Mouse (Mus musculus): Measurements from ENCODE around the gene Tns2. TPM values are rescaled to one million over a fixed set of nuclear protein-coding genes. Genes with fewer than 3 reads are reported as not detected.

The Tns2 gene
- total and polyA plus RNA-seq, 3 experiments, result 0.42 to 3.1 TPM; not detected in 1

- Histone ChIP-seq H3K79me2 (ENCODE audit: control insufficient read depth, insufficient read depth, low read length, poor library complexity) (no peaks in the 10 kb centered on the region), H3K4me1 (ENCODE audit: control insufficient read depth in 1 of 2, insufficient read depth in 2 of 2, low read length in 2 of 2) (peaks cover 19 to 29% of the 10 kb centered on the region in 2 experiments)
Observed at GRCm38 (mm10) chr15:102105360-102105759, 5.1 kb downstream of the Tns2 start.

GRCm38 (mm10) chr15:102105764-102106730 is 5.8 kb downstream of the Tns2 start:
- TF ChIP-seq E2F4 (IDR thresholded peaks at IDR 0.05; ENCODE audit: borderline replicate concordance, low read depth, low read length) (no peak), CTCF (IDR thresholded peaks at IDR 0.05 in 2 of 3, conservative IDR thresholded peaks at IDR 0.05 in 1 of 3; ENCODE audit: control insufficient read depth in 1 of 3, insufficient read depth in 1 of 3, low read depth in 2 of 3, low read length in 3 of 3, poor library complexity in 1 of 3, severe bottlenecking in 1 of 3) (peak in 1 of 3 experiments; percentile 20; a peak in 1 of 6 replicates), SMC3 (IDR thresholded peaks at IDR 0.05; ENCODE audit: low read depth, low read length) (no peak)
- H3K27me3 ChIP-seq (ENCODE audit: control insufficient read depth in 1 of 2, insufficient read depth in 2 of 2, low read length in 2 of 2), result no peaks in the 10 kb centered on the region
- H3K27ac ChIP-seq (ENCODE audit: control insufficient read depth, low read depth, low read length), result no peak overlapping the region
- H3K4me3 ChIP-seq (ENCODE audit: control insufficient read depth in 1 of 2, insufficient read depth in 1 of 2, low read depth in 2 of 2, low read length in 2 of 2), result no peak overlapping the region; a peak in 1 of 4 replicates
- H3K36me3 ChIP-seq (ENCODE audit: control insufficient read depth in 1 of 2, insufficient read depth in 2 of 2, low read length in 2 of 2), result peaks cover 0 to 6% of the 10 kb centered on the region in 2 experiments; a peak in 2 of 4 replicates
- H3K9me3 ChIP-seq (replicated peaks; ENCODE audit: insufficient read depth, low read length), result no peaks in the 10 kb centered on the region
- no peak for DNase-seq (ENCODE audit: low read depth, low spot score)
- H3K4me1 ChIP-seq (ENCODE audit: control insufficient read depth in 1 of 2, insufficient read depth in 2 of 2, low read length in 2 of 2), result peaks cover 19 to 25% of the 10 kb centered on the region in 2 experiments
- no peaks in the 10 kb centered on the region for H3K79me2 ChIP-seq (ENCODE audit: control insufficient read depth, insufficient read depth, low read length, poor library complexity)
- no peak overlapping the region for H3K9ac ChIP-seq (ENCODE audit: control insufficient read depth, low read depth, low read length, poor library complexity, severe bottlenecking)

More at GRCm38 (mm10) chr15:102105360-102105759, 5.1 kb downstream of the Tns2 start:
- TF ChIP-seq TAL1 (IDR thresholded peaks at IDR 0.05; ENCODE audit: low read length) (no peak), MEF2A (IDR thresholded peaks at IDR 0.05; ENCODE audit: extremely low read depth, insufficient replicate concordance, low read depth, low read length, poor library complexity, severe bottlenecking) (no peak), SMC3 (IDR thresholded peaks at IDR 0.05; ENCODE audit: low read depth, low read length) (no peak), SIN3A (IDR thresholded peaks at IDR 0.05; ENCODE audit: low read length) (no peak), CHD1 (IDR thresholded peaks at IDR 0.05; ENCODE audit: low read depth, low read length) (no peak), ZNF384 (IDR thresholded peaks at IDR 0.05; ENCODE audit: low read depth, low read length) (no peak)
- Histone ChIP-seq H3K9me3 (replicated peaks; ENCODE audit: insufficient read depth, low read length) (no peaks in the 10 kb centered on the region), H3K27ac (ENCODE audit: control insufficient read depth, low read depth, low read length) (no peak overlapping the region), H3K4me3 (ENCODE audit: control insufficient read depth in 1 of 2, insufficient read depth in 1 of 2, low read depth in 2 of 2, low read length in 2 of 2) (no peak overlapping the region), H3K27me3 (ENCODE audit: control insufficient read depth in 1 of 2, insufficient read depth in 2 of 2, low read length in 2 of 2) (no peaks in the 10 kb centered on the region), H3K9ac (ENCODE audit: control insufficient read depth, low read depth, low read length, poor library complexity, severe bottlenecking) (no peak overlapping the region), H3K36me3 (ENCODE audit: control insufficient read depth in 1 of 2, insufficient read depth in 2 of 2, low read length in 2 of 2) (peaks cover 0 to 11% of the 10 kb centered on the region in 2 experiments; a peak in 2 of 4 replicates)
- no peak for DNase-seq (ENCODE audit: low read depth, low spot score)

GRCm38 (mm10) chr15:102106754-102107456 is 6.7 kb downstream of the Tns2 start:
- H3K4me3 ChIP-seq (ENCODE audit: control insufficient read depth in 1 of 2, insufficient read depth in 1 of 2, low read depth in 2 of 2, low read length in 2 of 2), result peak overlapping the region; percentile 55 to 96
- peak; percentile 78 for DNase-seq (ENCODE audit: low read depth, low spot score)
- peak overlapping the region; percentile 20 for H3K9ac ChIP-seq (ENCODE audit: control insufficient read depth, low read depth, low read length, poor library complexity, severe bottlenecking)
- H3K27me3 ChIP-seq (ENCODE audit: control insufficient read depth in 1 of 2, insufficient read depth in 2 of 2, low read length in 2 of 2), result no peaks in the 10 kb centered on the region
- peaks cover 18 to 19% of the 10 kb centered on the region in 2 experiments for H3K4me1 ChIP-seq (ENCODE audit: control insufficient read depth in 1 of 2, insufficient read depth in 2 of 2, low read length in 2 of 2)
- no peaks in the 10 kb centered on the region for H3K9me3 ChIP-seq (replicated peaks; ENCODE audit: insufficient read depth, low read length)
- H3K36me3 ChIP-seq (ENCODE audit: control insufficient read depth in 1 of 2, insufficient read depth in 2 of 2, low read length in 2 of 2), result peaks cover 0 to 5% of the 10 kb centered on the region in 2 experiments; a peak in 2 of 4 replicates
- no peak overlapping the region for H3K27ac ChIP-seq (ENCODE audit: control insufficient read depth, low read depth, low read length)
- H3K79me2 ChIP-seq (ENCODE audit: control insufficient read depth, insufficient read depth, low read length, poor library complexity), result no peaks in the 10 kb centered on the region
- TF ChIP-seq POLR2A (IDR thresholded peaks at IDR 0.05; ENCODE audit: control insufficient read depth in 1 of 2, insufficient read depth in 1 of 2, low read depth in 1 of 2, low read length in 2 of 2, poor library complexity in 1 of 2) (0 out of 4 replicates have a peak, but pooled peaks of 1 of the 2 experiments have one; percentile 8), CHD2 (IDR thresholded peaks at IDR 0.05; ENCODE audit: low read length) (no peak), MYB (IDR thresholded peaks at IDR 0.05; ENCODE audit: low read depth, low read length) (no peak), E2F4 (IDR thresholded peaks at IDR 0.05; ENCODE audit: borderline replicate concordance, low read depth, low read length) (no peak), ZNF384 (IDR thresholded peaks at IDR 0.05; ENCODE audit: low read depth, low read length) (no peak), POLR2AphosphoS5 (IDR thresholded peaks at IDR 0.05; ENCODE audit: borderline replicate concordance, low read depth, low read length) (no peak), UBTF (IDR thresholded peaks at IDR 0.05; ENCODE audit: borderline replicate concordance, insufficient read depth, low read depth, low read length) (no peak), ZC3H11A (IDR thresholded peaks at IDR 0.05; ENCODE audit: low read depth, low read length) (no peak), TBP (IDR thresholded peaks at IDR 0.05; ENCODE audit: low read depth, low read length) (no peak), HCFC1 (IDR thresholded peaks at IDR 0.05; ENCODE audit: low read depth, low read length) (no peak), GABPA (IDR thresholded peaks at IDR 0.05; ENCODE audit: low read depth, low read length) (no peak), CTCF (IDR thresholded peaks at IDR 0.05 in 2 of 3, conservative IDR thresholded peaks at IDR 0.05 in 1 of 3; ENCODE audit: control insufficient read depth in 1 of 3, insufficient read depth in 1 of 3, low read depth in 2 of 3, low read length in 3 of 3, poor library complexity in 1 of 3, severe bottlenecking in 1 of 3) (0 out of 6 replicates have a peak, but pooled peaks of 1 of the 3 experiments have one; percentile 15), MYC (IDR thresholded peaks at IDR 0.05; ENCODE audit: low read depth, low read length) (no peak), MAFK (IDR thresholded peaks at IDR 0.05; ENCODE audit: borderline replicate concordance, low read depth, low read length) (no peak), MXI1 (IDR thresholded peaks at IDR 0.05; ENCODE audit: low read depth, low read length) (no peak; the same call in 1 of the 2 replicates)

Data from MEL (cell line).